Mouse (Mus musculus) MEL (cell line): ENCODE measurements around the gene Cyp26a1. TPM values are rescaled to one million over a fixed set of nuclear protein-coding genes. Genes with fewer than 3 reads are reported as not detected.
A peak's percentile ranks its signal among the peaks of the same experiment; 100 is the strongest.

ENCODE experiments used
- DNase-seq: peaks from one replicate; pipeline ENCODE4 v3.0.0; 2011; ENCODE audit warnings: low read depth, low spot score
- H3K27ac ChIP-seq: 2 replicates; pipeline ENCODE4 v1.5.1; 2012; ENCODE audit warnings: low read depth, mild to moderate bottlenecking, control low read depth, low read length, moderate library complexity; ENCODE audit not compliant: control insufficient read depth
- H3K27me3 ChIP-seq, 2 experiments: fragments of 150-350 bp in 1 of 2; sonication (generic) in 1 of 2; 2 replicates each; pipeline ENCODE4 v1.6.1; 2012; ENCODE audit warnings: low read length in 2 of 2, mild to moderate bottlenecking in 2 of 2, improper control_type of control experiment in 1 of 2, moderate library complexity in 1 of 2; ENCODE audit not compliant: insufficient read depth in 2 of 2, control insufficient read depth in 1 of 2
- H3K36me3 ChIP-seq, 2 experiments: 2 replicates each; pipeline ENCODE4 v1.6.1; 2012 to 2014; ENCODE audit warnings: low read length in 2 of 2, improper control_type of control experiment in 1 of 2, inconsistent platforms in 1 of 2, mild to moderate bottlenecking in 1 of 2; ENCODE audit not compliant: insufficient read depth in 2 of 2, control insufficient read depth in 1 of 2
- H3K4me1 ChIP-seq, 2 experiments: fragments of 150-350 bp in 1 of 2; sonication (generic) in 1 of 2; 2 replicates each; pipeline ENCODE4 v1.6.1; 2012; ENCODE audit warnings: low read length in 2 of 2, improper control_type of control experiment in 1 of 2, mild to moderate bottlenecking in 1 of 2; ENCODE audit not compliant: insufficient read depth in 2 of 2, control insufficient read depth in 1 of 2
- H3K4me3 ChIP-seq, 2 experiments: fragments of 150-350 bp in 1 of 2; sonication (generic) in 1 of 2; 2 replicates each; pipeline ENCODE4 v1.5.1; 2012; ENCODE audit warnings: low read depth in 2 of 2, low read length in 2 of 2, mild to moderate bottlenecking in 2 of 2, moderate library complexity in 2 of 2, control low read depth in 1 of 2, improper control_type of control experiment in 1 of 2; ENCODE audit not compliant: control insufficient read depth in 1 of 2, insufficient read depth in 1 of 2
- H3K79me2 ChIP-seq: 2 replicates; pipeline ENCODE4 v1.6.1; 2012; ENCODE audit warnings: mild to moderate bottlenecking, low read length, moderate library complexity; ENCODE audit not compliant: control insufficient read depth, poor library complexity, insufficient read depth
- H3K9ac ChIP-seq: 2 replicates; pipeline ENCODE4 v1.6.1; 2012; ENCODE audit warnings: low read depth, mild to moderate bottlenecking, control low read depth, low read length, moderate library complexity; ENCODE audit not compliant: control insufficient read depth, poor library complexity, severe bottlenecking
- H3K9me3 ChIP-seq: fragments of 150-350 bp; sonication (generic); replicated peaks from 2 replicates; pipeline ENCODE4 v1.6.1; 2012; ENCODE audit warnings: mild to moderate bottlenecking, low read length, improper control_type of control experiment, moderate library complexity; ENCODE audit not compliant: insufficient read depth
- CHD1 ChIP-seq: IDR thresholded peaks from 2 replicates; pipeline ENCODE4 v1.6.1; 2012; ENCODE audit warnings: low read depth, mild to moderate bottlenecking, inconsistent platforms, low read length, improper control_type of control experiment
- E2F4 ChIP-seq: IDR thresholded peaks from 2 replicates; pipeline ENCODE4 v1.6.1; 2011; ENCODE audit warnings: low read depth, low read length, improper control_type of control experiment, borderline replicate concordance
- ELF1 ChIP-seq: IDR thresholded peaks from 2 replicates; pipeline ENCODE4 v1.6.1; 2014; ENCODE audit warnings: low read depth, mild to moderate bottlenecking, inconsistent platforms, low read length, improper control_type of control experiment, moderate library complexity
- EP300 ChIP-seq, 2 experiments: IDR thresholded peaks; 2 replicates each; pipeline ENCODE4 v1.6.1; 2011; ENCODE audit warnings: improper control_type of control experiment in 2 of 2, low read length in 2 of 2, low read depth in 1 of 2, mild to moderate bottlenecking in 1 of 2
- GABPA ChIP-seq: IDR thresholded peaks from 2 replicates; pipeline ENCODE4 v1.6.1; 2012; ENCODE audit warnings: low read depth, mild to moderate bottlenecking, inconsistent platforms, low read length, improper control_type of control experiment, moderate library complexity
- GATA1 ChIP-seq: IDR thresholded peaks from 2 replicates; pipeline ENCODE4 v1.6.1; 2011; ENCODE audit warnings: low read depth, low read length, improper control_type of control experiment
- JUND ChIP-seq: IDR thresholded peaks from 2 replicates; pipeline ENCODE4 v1.6.1; 2011; ENCODE audit warnings: low read depth, mild to moderate bottlenecking, improper control_type of control experiment, low read length
- MAX ChIP-seq: IDR thresholded peaks from 2 replicates; pipeline ENCODE4 v1.6.1; 2011; ENCODE audit warnings: low read length, improper control_type of control experiment
- MEF2A ChIP-seq: IDR thresholded peaks from 2 replicates; pipeline ENCODE4 v1.6.1; 2014; ENCODE audit warnings: low read depth, mild to moderate bottlenecking, inconsistent platforms, low read length, improper control_type of control experiment; ENCODE audit not compliant: poor library complexity, insufficient replicate concordance, severe bottlenecking; ENCODE audit errors: extremely low read depth
- MYB ChIP-seq: IDR thresholded peaks from 2 replicates; pipeline ENCODE4 v1.6.1; 2011; ENCODE audit warnings: mild to moderate bottlenecking, low read depth, low read length, improper control_type of control experiment
- POLR2AphosphoS5 ChIP-seq: IDR thresholded peaks from 2 replicates; pipeline ENCODE4 v1.6.1; 2012; ENCODE audit warnings: low read depth, borderline replicate concordance, mild to moderate bottlenecking, inconsistent platforms, low read length, moderate library complexity, mixed read lengths
- RAD21 ChIP-seq: IDR thresholded peaks from 2 replicates; pipeline ENCODE4 v1.6.1; 2011; ENCODE audit warnings: mild to moderate bottlenecking, low read depth, low read length, improper control_type of control experiment
- RCOR1 ChIP-seq: IDR thresholded peaks from 2 replicates; pipeline ENCODE4 v1.6.1; 2012; ENCODE audit warnings: low read depth, mild to moderate bottlenecking, inconsistent platforms, low read length, improper control_type of control experiment
- TAL1 ChIP-seq: IDR thresholded peaks from 2 replicates; pipeline ENCODE4 v1.6.1; 2012; ENCODE audit warnings: mild to moderate bottlenecking, inconsistent platforms, low read length, moderate library complexity, mixed read lengths
- TCF12 ChIP-seq: IDR thresholded peaks from 2 replicates; pipeline ENCODE4 v1.6.1; 2014; ENCODE audit warnings: low read depth, mild to moderate bottlenecking, inconsistent platforms, low read length, improper control_type of control experiment, moderate library complexity
- UBTF ChIP-seq: IDR thresholded peaks from 2 replicates; pipeline ENCODE4 v1.6.1; 2012; ENCODE audit warnings: low read depth, mild to moderate bottlenecking, inconsistent platforms, low read length, improper control_type of control experiment, moderate library complexity, borderline replicate concordance; ENCODE audit not compliant: insufficient read depth
- USF1 ChIP-seq: IDR thresholded peaks from 2 replicates; pipeline ENCODE4 v1.6.1; 2014; ENCODE audit warnings: low read depth, mild to moderate bottlenecking, inconsistent platforms, low read length, improper control_type of control experiment, moderate library complexity
- USF2 ChIP-seq, 2 experiments: IDR thresholded peaks; 2 replicates each; pipeline ENCODE4 v1.6.1; 2011 to 2012; ENCODE audit warnings: improper control_type of control experiment in 2 of 2, low read length in 2 of 2, borderline replicate concordance in 1 of 2, inconsistent platforms in 1 of 2, low read depth in 1 of 2, mild to moderate bottlenecking in 1 of 2; ENCODE audit not compliant: insufficient read depth in 1 of 2
- ZMIZ1 ChIP-seq: IDR thresholded peaks from 2 replicates; pipeline ENCODE4 v1.6.1; 2012; ENCODE audit warnings: low read depth, mild to moderate bottlenecking, inconsistent platforms, low read length, improper control_type of control experiment, moderate library complexity
- polyA plus RNA-seq, 2 experiments: library from polyadenylated mRNA; stranded (reverse) in 1 of 2; unstranded in 1 of 2; fragments of >175 nt in 1 of 2; fragments of >200 nt in 1 of 2; gene quantifications; 2 replicates each; pipeline versions ENCODE4 v1.2.1 to v1.2.4; 2012; ENCODE audit warnings: low replicate concordance in 2 of 2, low read depth in 1 of 2; ENCODE audit not compliant: insufficient read length in 2 of 2, insufficient read depth in 1 of 2, missing spikeins in 1 of 2
- total RNA-seq: library from RNA; depleted of rRNA; stranded (reverse); fragments of 300-350 nt; gene quantifications from 2 replicates; pipeline ENCODE4 v1.2.3, GENCODE M21; 2012

Cyp26a1 gene
- total and polyA plus RNA-seq, 3 experiments: not detected

- Histone ChIP-seq H3K4me1 (0 out of 4 replicates have a peak, but pooled peaks cover 0 to 2% of the 10 kb centered on the region in 2 experiments), H3K27ac (no peak overlapping the region), H3K79me2 (no peaks in the 10 kb centered on the region), H3K9ac (no peak overlapping the region), H3K4me3 (no peak overlapping the region), H3K36me3 (peaks cover 0 to 2% of the 10 kb centered on the region in 2 experiments; a peak in 1 of 4 replicates), H3K27me3 (peaks cover 0 to 3% of the 10 kb centered on the region in 2 experiments; a peak in 2 of 4 replicates), H3K9me3 (no peaks in the 10 kb centered on the region)
- TF ChIP-seq JUND: no peak
- TF ChIP-seq MAX: no peak
- no peak for TF ChIP-seq ZMIZ1
- no peak for TF ChIP-seq MYB
- TF ChIP-seq ELF1: no peak
- no peak for TF ChIP-seq MEF2A
- no peak for TF ChIP-seq RCOR1
- TF ChIP-seq UBTF: no peak
- TF ChIP-seq RAD21: no peak
- no peak for DNase-seq
Measured at GRCm38 (mm10) chr19:37705722-37706121, 8.1 kb downstream of the Cyp26a1 start.

- no peak overlapping the region for H3K9ac ChIP-seq
- TF ChIP-seq E2F4: no peak
- peak; percentile 62 for TF ChIP-seq TAL1
- no peak overlapping the region for H3K27ac ChIP-seq
- H3K4me3 ChIP-seq: no peak overlapping the region
- H3K27me3 ChIP-seq: no peaks in the 10 kb centered on the region
- no peaks in the 10 kb centered on the region for H3K9me3 ChIP-seq
- H3K4me1 ChIP-seq: peaks cover 0 to 29% of the 10 kb centered on the region in 2 experiments; a peak in 2 of 4 replicates
- H3K36me3 ChIP-seq: peaks cover 0 to 13% of the 10 kb centered on the region in 2 experiments; a peak in 2 of 4 replicates
- H3K79me2 ChIP-seq: no peaks in the 10 kb centered on the region
- peak; percentile 50 for DNase-seq
Measured at GRCm38 (mm10) chr19:37714681-37715080, 17.1 kb downstream of the Cyp26a1 start.

DNA sequence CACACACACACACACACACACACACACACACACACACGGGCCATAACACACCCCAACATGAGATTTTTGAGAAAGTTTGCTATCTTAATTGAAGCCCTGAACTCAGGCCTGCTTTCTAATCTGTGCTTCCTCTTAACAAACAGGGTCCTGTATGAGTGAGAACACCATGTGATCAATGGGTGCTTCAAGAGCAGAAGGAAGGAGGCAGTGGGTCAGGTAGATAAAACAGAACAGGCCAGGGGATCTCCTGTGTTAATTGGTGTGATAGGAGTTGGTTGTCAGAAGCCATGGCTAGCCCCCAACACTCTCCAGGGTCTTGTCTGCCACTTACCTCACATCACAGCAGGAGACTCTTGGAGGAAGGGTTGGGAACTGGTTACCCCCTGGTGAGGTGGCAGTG, 18.4 kb downstream of the Cyp26a1 start:
- no peak overlapping the region for H3K27ac ChIP-seq
- H3K79me2 ChIP-seq: no peaks in the 10 kb centered on the region
- peak; percentile 72 for DNase-seq
- peaks cover 0 to 17% of the 10 kb centered on the region in 2 experiments; a peak in 2 of 4 replicates for H3K36me3 ChIP-seq
- H3K4me3 ChIP-seq: no peak overlapping the region
- H3K9me3 ChIP-seq: no peaks in the 10 kb centered on the region
- peaks cover 2 to 34% of the 10 kb centered on the region in 2 experiments for H3K4me1 ChIP-seq
- H3K9ac ChIP-seq: no peak overlapping the region
- TF ChIP-seq RCOR1 (peak; percentile 42; the same call in 1 of the 2 replicates), TCF12 (peak; percentile 34; the same call in 1 of the 2 replicates), POLR2AphosphoS5 (no peak), TAL1 (peak; percentile 70), USF2 (IDR thresholded peaks at IDR 0.05; ENCODE audit: borderline replicate concordance in 1 of 2, insufficient read depth in 1 of 2, low read depth in 1 of 2, low read length in 2 of 2) (no peak), EP300 (IDR thresholded peaks at IDR 0.05; ENCODE audit: low read depth in 1 of 2, low read length in 2 of 2) (peak; percentile 62 to 76; a peak in 3 of 4 replicates), CHD1 (no peak), MAX (0 out of 2 replicates have a peak, but pooled peaks have one; percentile 16), GATA1 (peak; percentile 71), GABPA (no peak), USF1 (peak; percentile 76)
- no peaks in the 10 kb centered on the region for H3K27me3 ChIP-seq
